Mouse (Mus musculus) gastrocnemius, postnatal 36 days (tissue): ENCODE results near the gene Ireb2. TPM values are rescaled to one million over a fixed set of nuclear protein-coding genes. Genes with fewer than 3 reads are reported as not detected.
"Not testable (repeated sequence)": the region's sequence is repeated elsewhere in the genome, so short reads cannot be mapped to it uniquely, and the experiment has no call there.

Source experiments
- DNase-seq, 2 experiments: peaks; one replicate each; pipeline ENCODE4 v3.0.0; 2022
- intact Hi-C: fragments of 180-260 bp; cut with DNase I; formaldehyde crosslinking; loops from one replicate; pipeline ENCODE4 v1.15.1; 2025
- long read RNA-seq, 2 experiments: library from polyadenylated mRNA; stranded (forward); transcript quantifications; one replicate each; pipeline ENCODE4 v2.0.0; 2021
- total RNA-seq, 2 experiments: library from RNA; stranded (reverse); gene quantifications; 2 replicates each; pipeline ENCODE4 v1.2.3; 2021

The Ireb2 gene
- 10 to 100 TPM; 18.8 to 21.8 TPM for total RNA-seq
- long read RNA-seq, experiment 1, partial matches to known transcripts = 2 of 3 reads
- long read RNA-seq, experiment 1, other reads (novel, unspliced or antisense) = 1 of 3 reads
- long read RNA-seq, experiment 2, partial matches to known transcripts = 4 of 4 reads
- long read RNA-seq, experiment 2, other reads (novel, unspliced or antisense) = 0 of 4 reads

- intact Hi-C loops = no loop called here
- peak; percentile 99 for DNase-seq
Observed at GRCm38 (mm10) chr9:54863363-54864281, at the start of gene Ireb2. Gene Ireb2 (plus strand): TSS chr9:54863789.

GRCm38 (mm10) chr9:54816508-54817201 lies 46.9 kb upstream of the Ireb2 start:
- no peak for DNase-seq
- intact Hi-C loops = no loop called here

- intact Hi-C loops = loop anchor here (1.0 kb wide), 1 partner anchor 83 kb away; no protein-coding TSS in a partner anchor
Observed at GRCm38 (mm10) chr9:54821442-54822100, 42.0 kb upstream of the Ireb2 start.

GRCm38 (mm10) chr9:54829760-54830159 lies 33.8 kb upstream of the Ireb2 start:
- DNase-seq = no peak
- intact Hi-C loops = no loop called here

More at GRCm38 (mm10) chr9:54821442-54822100, 42.0 kb upstream of the Ireb2 start:
- no peak for DNase-seq

- DNase-seq = no peak
- intact Hi-C loops = no loop called here
Observed at GRCm38 (mm10) chr9:54830624-54831023, 33.0 kb upstream of the Ireb2 start.

- intact Hi-C loops = no loop called here
- DNase-seq = no peak
Observed at GRCm38 (mm10) chr9:54833831-54834230, 29.8 kb upstream of the Ireb2 start.

GRCm38 (mm10) chr9:54835951-54836717 lies 27.5 kb upstream of the Ireb2 start:
- DNase-seq, intact Hi-C loops: not testable (repeated sequence)

GRCm38 (mm10) chr9:54837835-54838234 lies 25.8 kb upstream of the Ireb2 start:
- intact Hi-C loops = no loop called here
- no peak for DNase-seq

GRCm38 (mm10) chr9:54840145-54840544 lies 23.4 kb upstream of the Ireb2 start:
- intact Hi-C loops = no loop called here

GRCm38 (mm10) chr9:54842311-54842710 lies 21.3 kb upstream of the Ireb2 start:
- intact Hi-C loops = no loop called here
- DNase-seq = no peak

More at GRCm38 (mm10) chr9:54840145-54840544, 23.4 kb upstream of the Ireb2 start:
- no peak for DNase-seq

GRCm38 (mm10) chr9:54843887-54844286 lies 19.7 kb upstream of the Ireb2 start:
- intact Hi-C loops = no loop called here

GRCm38 (mm10) chr9:54844556-54845176 lies 18.9 kb upstream of the Ireb2 start:
- intact Hi-C loops = no loop called here
- no peak for DNase-seq

More at GRCm38 (mm10) chr9:54843887-54844286, 19.7 kb upstream of the Ireb2 start:
- DNase-seq = no peak

- intact Hi-C loops = no loop called here
- DNase-seq = no peak
Observed at GRCm38 (mm10) chr9:54848203-54848602, 15.4 kb upstream of the Ireb2 start.

- intact Hi-C loops = not testable (repeated sequence)
Observed at GRCm38 (mm10) chr9:54853036-54853435, 10.6 kb upstream of the Ireb2 start.

GRCm38 (mm10) chr9:54853619-54854018 lies 10.0 kb upstream of the Ireb2 start:
- intact Hi-C loops = no loop called here
- DNase-seq = no peak

More at GRCm38 (mm10) chr9:54853036-54853435, 10.6 kb upstream of the Ireb2 start:
- DNase-seq = not testable (repeated sequence)

- intact Hi-C loops = no loop called here
- no peak for DNase-seq
Observed at GRCm38 (mm10) chr9:54855638-54856037, 8.0 kb upstream of the Ireb2 start.

- intact Hi-C loops = no loop called here
- DNase-seq = no peak
Observed at GRCm38 (mm10) chr9:54856121-54856520, 7.5 kb upstream of the Ireb2 start.

- no peak for DNase-seq
Observed at GRCm38 (mm10) chr9:54857474-54857873, 6.1 kb upstream of the Ireb2 start.

GRCm38 (mm10) chr9:54860526-54860925 lies 3.1 kb upstream of the Ireb2 start:
- intact Hi-C loops = no loop called here
- DNase-seq = no peak

More at GRCm38 (mm10) chr9:54857474-54857873, 6.1 kb upstream of the Ireb2 start:
- intact Hi-C loops = no loop called here
